Mouse (Mus musculus): ENCODE measurements at regions not wholly inside any gene's neighbourhood (a gene's known extent, or its start where the extent isn't known, plus 50 kb on each side); places are given as distances from the start of the nearest gene placed in this dataset.

- peak in 1 of 2 experiments; percentile 30 for DNase-seq (ENCODE audit: low spot score in 2 of 2)
These were observed 150.7 kb upstream of the Ccn2 start for GRCm38 (mm10) chr10:24444572-24444971.

GRCm38 (mm10) chr10:24445036-24445435 lies 150.2 kb upstream of the Ccn2 start:
- no peak for DNase-seq (ENCODE audit: low spot score in 2 of 2)

- DNase-seq (ENCODE audit: low spot score in 2 of 2) = no peak
These were observed 149.1 kb upstream of the Ccn2 start for GRCm38 (mm10) chr10:24446168-24446567.

GRCm38 (mm10) chr10:24447135-24447534 lies 148.1 kb upstream of the Ccn2 start:
- DNase-seq (ENCODE audit: low spot score in 2 of 2) = peak; percentile 45 to 55

- peak; percentile 75 to 77 for DNase-seq (ENCODE audit: low spot score in 2 of 2)
These were observed 147.2 kb upstream of the Ccn2 start for GRCm38 (mm10) chr10:24448001-24448561.

- DNase-seq (ENCODE audit: low spot score in 2 of 2) = peak in 1 of 2 experiments; percentile 15
These were observed 141.7 kb upstream of the Ccn2 start for GRCm38 (mm10) chr10:24453507-24453906.

- DNase-seq (ENCODE audit: low spot score in 2 of 2) = peak in 1 of 2 experiments; percentile 23
These were observed 136.6 kb upstream of the Ccn2 start for GRCm38 (mm10) chr10:24458667-24459066.

- DNase-seq (ENCODE audit: low spot score in 2 of 2) = no peak
These were observed 131.4 kb upstream of the Ccn2 start for GRCm38 (mm10) chr10:24463873-24464272.

- DNase-seq (ENCODE audit: low spot score in 2 of 2) = no peak
These were observed 130.9 kb upstream of the Ccn2 start for GRCm38 (mm10) chr10:24464377-24464776.

- no peak for DNase-seq (ENCODE audit: low spot score in 2 of 2)
These were observed 125.5 kb upstream of the Ccn2 start for GRCm38 (mm10) chr10:24469741-24470140.

- DNase-seq (ENCODE audit: low spot score in 2 of 2) = no peak
These were observed 123.7 kb upstream of the Ccn2 start for GRCm38 (mm10) chr10:24471521-24471920.

- DNase-seq (ENCODE audit: low spot score in 2 of 2) = no peak
These were observed 119.0 kb upstream of the Ccn2 start for GRCm38 (mm10) chr10:24476288-24476687.

- DNase-seq (ENCODE audit: low spot score in 2 of 2) = no peak
These were observed 116.7 kb upstream of the Ccn2 start for GRCm38 (mm10) chr10:24478535-24478934.

GRCm38 (mm10) chr10:24479148-24479547 lies 116.1 kb upstream of the Ccn2 start:
- DNase-seq (ENCODE audit: low spot score in 2 of 2) = peak; percentile 29 to 56

GRCm38 (mm10) chr10:24481926-24482612 lies 113.2 kb upstream of the Ccn2 start:
- DNase-seq (ENCODE audit: low spot score in 2 of 2) = no peak

- no peak for DNase-seq (ENCODE audit: low spot score in 2 of 2)
These were observed 112.2 kb upstream of the Ccn2 start for GRCm38 (mm10) chr10:24483053-24483452.

GRCm38 (mm10) chr10:24484101-24484660 lies 111.1 kb upstream of the Ccn2 start:
- DNase-seq (ENCODE audit: low spot score in 2 of 2) = no peak

GRCm38 (mm10) chr10:24485461-24485860 lies 109.8 kb upstream of the Ccn2 start:
- DNase-seq (ENCODE audit: low spot score in 2 of 2) = no peak

GRCm38 (mm10) chr10:24486224-24486623 lies 109.0 kb upstream of the Ccn2 start:
- DNase-seq (ENCODE audit: low spot score in 2 of 2) = peak in 1 of 2 experiments; percentile 40

GRCm38 (mm10) chr10:24487915-24488314 lies 107.3 kb upstream of the Ccn2 start:
- DNase-seq (ENCODE audit: low spot score in 2 of 2) = no peak

- no peak for DNase-seq (ENCODE audit: low spot score in 2 of 2)
These were observed 104.8 kb upstream of the Ccn2 start for GRCm38 (mm10) chr10:24490432-24490831.

GRCm38 (mm10) chr10:24491848-24492247 lies 103.4 kb upstream of the Ccn2 start:
- DNase-seq (ENCODE audit: low spot score in 2 of 2) = no peak

GRCm38 (mm10) chr10:24493392-24493791 lies 101.8 kb upstream of the Ccn2 start:
- DNase-seq (ENCODE audit: low spot score in 2 of 2) = peak; percentile 25 to 52
